Mouse (Mus musculus) MEL (cell line): ENCODE measurements around the gene Ptma.

Source experiments
- CTCF ChIP-seq, 3 experiments: IDR thresholded peaks in 2 of 3; conservative IDR thresholded peaks in 1 of 3; 2 replicates each; pipeline ENCODE4 v1.5.1; 2011 to 2012; ENCODE audit warnings: low read length in 3 of 3, low read depth in 2 of 3, mild to moderate bottlenecking in 2 of 3, improper control_type of control experiment in 1 of 3, inconsistent platforms in 1 of 3, mixed read lengths in 1 of 3, moderate library complexity in 1 of 3; ENCODE audit not compliant: control insufficient read depth in 1 of 3, insufficient read depth in 1 of 3, poor library complexity in 1 of 3, severe bottlenecking in 1 of 3
- HCFC1 ChIP-seq: IDR thresholded peaks from 2 replicates; pipeline ENCODE4 v1.6.1; 2012; ENCODE audit warnings: low read depth, mild to moderate bottlenecking, inconsistent platforms, low read length, improper control_type of control experiment, moderate library complexity
- NELFE ChIP-seq: IDR thresholded peaks from 2 replicates; pipeline ENCODE4 v1.6.1; 2011; ENCODE audit warnings: low read depth, low read length, improper control_type of control experiment
- ZC3H11A ChIP-seq: IDR thresholded peaks from 2 replicates; pipeline ENCODE4 v1.6.1; 2012; ENCODE audit warnings: low read depth, mild to moderate bottlenecking, inconsistent platforms, low read length, improper control_type of control experiment
- ZMIZ1 ChIP-seq: IDR thresholded peaks from 2 replicates; pipeline ENCODE4 v1.6.1; 2012; ENCODE audit warnings: low read depth, mild to moderate bottlenecking, inconsistent platforms, low read length, improper control_type of control experiment, moderate library complexity

DNA sequence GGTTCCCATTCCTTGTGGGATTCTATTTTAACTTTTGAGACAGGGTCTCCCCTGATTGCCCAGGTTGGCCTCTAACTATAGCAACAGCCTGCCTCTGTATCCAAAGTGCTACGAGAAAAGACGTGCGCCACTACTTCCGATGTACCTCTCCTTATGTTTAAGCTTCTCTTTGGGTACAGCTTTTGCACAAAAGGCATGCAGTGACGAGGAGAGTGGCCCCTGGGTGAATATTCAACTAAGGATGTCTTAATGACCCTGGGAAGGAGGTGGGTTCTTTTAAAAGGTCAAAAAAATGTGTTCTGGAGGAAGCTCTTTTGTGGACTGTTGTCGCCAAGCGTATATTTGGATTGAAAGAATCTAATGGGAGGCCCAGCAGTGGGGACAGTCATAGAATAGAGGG is 38.2 kb upstream of the Ptma start:
- TF ChIP-seq ZC3H11A, result no peak
- TF ChIP-seq CTCF (IDR thresholded peaks at IDR 0.05 in 2 of 3, conservative IDR thresholded peaks at IDR 0.05 in 1 of 3; ENCODE audit: control insufficient read depth in 1 of 3, insufficient read depth in 1 of 3, low read depth in 2 of 3, low read length in 3 of 3, poor library complexity in 1 of 3, severe bottlenecking in 1 of 3), result no peak
- no peak for TF ChIP-seq NELFE
- no peak; the same call in 1 of the 2 replicates for TF ChIP-seq ZMIZ1
- TF ChIP-seq HCFC1, result no peak
